Mouse (Mus musculus): ENCODE results near the gene Nkx1-1. TPM values are rescaled to one million over a fixed set of nuclear protein-coding genes. Genes with fewer than 3 reads are reported as not detected.
A peak's percentile ranks its signal among the peaks of the same experiment; 100 is the strongest.

The Nkx1-1 gene
- polyA plus RNA-seq, 1 experiment = not detected

DNA sequence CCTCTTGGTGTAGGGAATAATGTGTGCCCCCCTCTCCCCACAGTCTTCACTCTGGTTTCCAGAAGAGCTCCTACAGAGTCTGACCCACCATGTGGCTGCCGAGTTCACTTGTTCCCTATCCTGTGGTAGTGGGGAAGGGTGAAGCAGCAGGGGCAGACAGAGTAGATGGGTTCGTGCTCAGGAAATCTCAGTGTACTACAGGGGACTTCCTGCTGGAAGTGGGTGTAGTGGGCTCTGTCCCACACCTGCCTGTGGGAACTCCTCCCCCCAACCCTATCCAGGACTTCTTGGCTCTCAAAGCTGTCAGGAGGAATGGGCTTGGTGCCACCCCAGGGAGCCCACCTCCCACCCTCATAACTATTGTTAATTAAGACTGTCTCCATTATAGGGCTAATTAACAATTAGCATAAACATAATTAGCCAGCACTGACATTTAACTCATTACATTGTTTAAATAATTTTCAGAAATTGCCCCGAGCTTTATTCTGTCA, 24.4 kb upstream of the Nkx1-1 start:
- 56% methylated on average over 3 of the region's 3 CpGs for WGBS
- no peak for DNase-seq (ENCODE audit: low read depth in 1 of 2, low spot score in 2 of 2)
- TF ChIP-seq POLR2A (IDR thresholded peaks at IDR 0.05; ENCODE audit: low read depth, low read length) = no peak
- no peak for TF ChIP-seq CTCF (IDR thresholded peaks at IDR 0.05; ENCODE audit: extremely low read depth, insufficient read depth, insufficient read length, insufficient replicate concordance)
- no peaks in the 10 kb centered on the region for H3K27me3 ChIP-seq (ENCODE audit: control insufficient read depth, insufficient read depth, low read length)
- no peak overlapping the region for H3K27ac ChIP-seq (ENCODE audit: insufficient read depth, low read length)
- no peaks in the 10 kb centered on the region for H3K36me3 ChIP-seq (ENCODE audit: control insufficient read depth, insufficient read depth, low read length)
- H3K4me1 ChIP-seq (ENCODE audit: control insufficient read depth, insufficient read depth, insufficient read length) = peaks cover 5% of the 10 kb centered on the region; the same call in 1 of the 2 replicates
- H3K4me3 ChIP-seq (ENCODE audit: extremely low read depth, insufficient read depth, insufficient read length) = no peak overlapping the region

DNA sequence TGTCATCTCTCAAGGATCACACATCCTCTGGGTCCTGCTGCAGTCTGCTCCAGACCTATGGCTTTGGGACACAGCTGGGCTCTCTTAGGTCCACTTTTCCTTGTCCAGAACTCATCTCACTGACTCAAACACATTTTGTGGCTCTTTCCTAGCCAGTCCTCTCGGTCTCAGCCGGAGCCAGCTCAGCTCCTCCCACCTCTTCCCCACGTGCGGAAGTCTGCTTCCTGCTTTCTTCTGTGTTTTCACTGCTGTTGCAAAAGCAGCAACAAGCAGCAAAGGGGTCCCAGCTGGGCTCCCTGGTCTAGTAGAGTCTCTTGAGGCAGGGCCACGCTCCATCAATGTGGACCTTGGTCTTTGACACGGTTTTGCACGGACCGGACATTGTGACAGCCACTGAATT, 22.0 kb upstream of the Nkx1-1 start:
- 12% methylated on average over 8 of the region's 8 CpGs for WGBS
- peaks cover 5% of the 10 kb centered on the region; the same call in 1 of the 2 replicates for H3K4me1 ChIP-seq (ENCODE audit: control insufficient read depth, insufficient read depth, insufficient read length)
- H3K36me3 ChIP-seq (ENCODE audit: control insufficient read depth, insufficient read depth, low read length) = no peaks in the 10 kb centered on the region
- H3K4me3 ChIP-seq (ENCODE audit: extremely low read depth, insufficient read depth, insufficient read length) = no peak overlapping the region
- TF ChIP-seq CTCF (IDR thresholded peaks at IDR 0.05; ENCODE audit: extremely low read depth, insufficient read depth, insufficient read length, insufficient replicate concordance) = no peak
- TF ChIP-seq POLR2A (IDR thresholded peaks at IDR 0.05; ENCODE audit: low read depth, low read length) = no peak
- H3K27me3 ChIP-seq (ENCODE audit: control insufficient read depth, insufficient read depth, low read length) = no peaks in the 10 kb centered on the region
- no peak overlapping the region for H3K27ac ChIP-seq (ENCODE audit: insufficient read depth, low read length)
- no peak for DNase-seq (ENCODE audit: low read depth in 1 of 2, low spot score in 2 of 2)

DNA sequence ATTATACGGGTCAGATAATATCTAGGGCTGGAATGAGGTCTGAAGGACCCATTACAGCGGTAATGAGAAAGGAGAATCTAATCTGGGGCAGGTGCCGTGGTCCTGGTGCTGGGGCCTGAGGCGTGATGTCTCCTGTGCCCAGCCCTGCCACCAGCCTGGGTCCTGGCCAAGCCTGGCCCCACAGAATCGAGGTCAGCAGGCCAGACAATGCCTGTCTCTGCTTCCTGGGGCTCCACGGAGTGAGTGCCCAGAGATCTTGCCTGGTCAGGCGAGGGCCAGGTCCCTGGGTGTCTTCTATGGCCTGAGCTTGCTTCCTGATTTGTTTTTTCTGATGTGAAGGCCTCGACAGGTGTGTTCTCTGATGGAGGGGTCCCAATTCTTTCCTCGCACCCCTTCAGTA, 10.0 kb upstream of the Nkx1-1 start:
- WGBS = 52% methylated on average over 9 of the region's 9 CpGs
- Histone ChIP-seq H3K4me1 (ENCODE audit: control insufficient read depth, insufficient read depth, insufficient read length) (peaks cover 3% of the 10 kb centered on the region; the same call in 1 of the 2 replicates), H3K4me3 (ENCODE audit: extremely low read depth, insufficient read depth, insufficient read length) (no peak overlapping the region), H3K36me3 (ENCODE audit: control insufficient read depth, insufficient read depth, low read length) (no peaks in the 10 kb centered on the region), H3K27me3 (ENCODE audit: control insufficient read depth, insufficient read depth, low read length) (peaks cover 3% of the 10 kb centered on the region), H3K27ac (ENCODE audit: insufficient read depth, low read length) (no peak overlapping the region)
- no peak for DNase-seq (ENCODE audit: low read depth in 1 of 2, low spot score in 2 of 2)
- TF ChIP-seq CTCF (IDR thresholded peaks at IDR 0.05; ENCODE audit: extremely low read depth, insufficient read depth, insufficient read length, insufficient replicate concordance) (no peak), POLR2A (IDR thresholded peaks at IDR 0.05; ENCODE audit: low read depth, low read length) (no peak)

DNA sequence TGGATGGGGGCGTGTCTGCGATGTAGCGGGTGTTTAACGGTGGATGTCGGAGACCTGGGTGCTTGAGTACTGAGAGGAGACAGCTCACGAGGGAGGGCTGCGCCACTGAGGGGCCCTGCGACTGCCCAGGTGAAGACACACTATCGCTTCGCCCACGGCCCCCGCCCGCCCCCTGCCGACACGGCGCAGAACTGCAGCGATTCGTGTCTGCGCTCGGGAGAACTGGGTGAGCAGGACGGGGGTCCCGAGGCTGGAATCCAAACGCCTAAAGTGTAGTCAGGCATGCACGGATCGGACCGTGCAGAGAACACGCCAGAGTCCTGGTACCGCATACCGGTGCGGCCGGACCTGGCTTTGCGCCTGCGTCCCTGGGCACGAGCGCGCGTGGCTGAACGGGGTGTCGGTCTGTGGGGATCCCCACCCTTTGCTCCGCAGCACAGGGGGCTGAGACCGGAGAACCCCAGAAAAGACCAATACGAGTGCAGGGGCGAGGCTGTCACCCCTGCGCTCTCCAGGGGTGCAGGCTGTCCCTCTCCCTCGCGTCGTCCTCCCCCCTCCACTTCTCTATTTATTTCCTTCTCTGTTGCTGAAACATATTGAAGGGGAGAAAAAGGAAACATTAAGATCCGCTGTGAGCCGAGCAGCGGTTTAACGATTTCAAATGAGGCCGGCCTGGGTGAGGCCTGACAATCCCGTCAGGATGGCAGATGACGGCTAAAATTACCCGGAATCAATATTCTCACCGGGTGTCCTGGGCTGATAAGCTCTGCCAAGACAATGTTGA, 9.3 kb upstream of the Nkx1-1 start:
- TF ChIP-seq CTCF (IDR thresholded peaks at IDR 0.05; ENCODE audit: extremely low read depth, insufficient read depth, insufficient read length, insufficient replicate concordance) = peak; percentile 81
- TF ChIP-seq POLR2A (IDR thresholded peaks at IDR 0.05; ENCODE audit: low read depth, low read length) = no peak
- Histone ChIP-seq H3K36me3 (ENCODE audit: control insufficient read depth, insufficient read depth, low read length) (no peaks in the 10 kb centered on the region), H3K4me3 (ENCODE audit: extremely low read depth, insufficient read depth, insufficient read length) (peak overlapping the region; percentile 12; the same call in 1 of the 2 replicates), H3K27ac (ENCODE audit: insufficient read depth, low read length) (no peak overlapping the region), H3K4me1 (ENCODE audit: control insufficient read depth, insufficient read depth, insufficient read length) (peaks cover 3% of the 10 kb centered on the region; the same call in 1 of the 2 replicates), H3K27me3 (ENCODE audit: control insufficient read depth, insufficient read depth, low read length) (peaks cover 3% of the 10 kb centered on the region)
- WGBS = 2% methylated on average over 56 of the region's 56 CpGs
- peak in 1 of 2 experiments; percentile 39 for DNase-seq (ENCODE audit: low read depth in 1 of 2, low spot score in 2 of 2)

DNA sequence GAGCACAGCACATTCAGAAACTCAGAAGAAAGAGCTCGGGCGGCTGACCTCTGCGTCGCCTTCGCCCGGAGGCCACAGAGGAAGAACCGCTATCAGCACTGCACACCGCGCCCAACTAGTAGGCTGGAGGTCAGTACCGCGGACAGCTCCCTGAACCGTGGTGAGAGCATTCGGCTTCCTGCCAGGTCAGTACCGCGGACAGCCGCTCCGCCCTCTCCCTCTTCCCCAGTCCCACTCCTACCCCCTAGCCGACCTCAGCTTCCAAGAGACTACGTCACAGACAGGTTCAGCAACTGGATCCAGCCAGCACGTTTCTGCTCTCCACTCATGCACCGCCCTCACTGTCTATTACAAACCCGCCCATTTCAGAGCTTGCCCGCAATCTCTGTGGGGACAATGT, 4.4 kb upstream of the Nkx1-1 start:
- peak; percentile 19 to 64 for DNase-seq (ENCODE audit: low read depth in 1 of 2, low spot score in 2 of 2)
- 5% methylated on average over 23 of the region's 23 CpGs for WGBS
- Histone ChIP-seq H3K36me3 (ENCODE audit: control insufficient read depth, insufficient read depth, low read length) (no peaks in the 10 kb centered on the region), H3K27me3 (ENCODE audit: control insufficient read depth, insufficient read depth, low read length) (peaks cover 20% of the 10 kb centered on the region), H3K4me1 (ENCODE audit: control insufficient read depth, insufficient read depth, insufficient read length) (peaks cover 12% of the 10 kb centered on the region), H3K27ac (ENCODE audit: insufficient read depth, low read length) (no peak overlapping the region), H3K4me3 (ENCODE audit: extremely low read depth, insufficient read depth, insufficient read length) (no peak overlapping the region)
- TF ChIP-seq CTCF (IDR thresholded peaks at IDR 0.05; ENCODE audit: extremely low read depth, insufficient read depth, insufficient read length, insufficient replicate concordance) = peak; percentile 3; the same call in 1 of the 2 replicates
- no peak for TF ChIP-seq POLR2A (IDR thresholded peaks at IDR 0.05; ENCODE audit: low read depth, low read length)

DNA sequence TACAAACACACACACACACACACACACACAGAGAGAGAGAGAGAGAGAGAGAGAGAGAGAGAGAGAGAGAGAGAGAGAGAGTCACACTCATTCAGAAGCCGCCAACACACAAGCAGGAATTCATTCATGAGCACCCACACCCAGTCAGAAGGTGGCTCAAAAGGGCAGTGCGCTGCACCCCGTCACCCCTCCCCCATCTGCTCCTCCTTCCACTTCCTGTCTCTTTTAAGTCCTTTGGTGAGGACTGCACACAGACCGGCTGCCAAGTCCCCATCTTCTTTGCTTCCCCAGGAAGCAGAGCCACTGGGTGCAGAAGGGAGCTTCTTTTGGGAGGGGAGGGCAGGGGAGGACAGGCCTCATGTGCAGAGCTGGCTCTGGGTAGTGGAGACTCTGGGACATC, 2.2 kb upstream of the Nkx1-1 start:
- Histone ChIP-seq H3K4me1 (ENCODE audit: control insufficient read depth, insufficient read depth, insufficient read length) (peaks cover 12% of the 10 kb centered on the region), H3K27me3 (ENCODE audit: control insufficient read depth, insufficient read depth, low read length) (peaks cover 34% of the 10 kb centered on the region), H3K4me3 (ENCODE audit: extremely low read depth, insufficient read depth, insufficient read length) (no peak overlapping the region), H3K36me3 (ENCODE audit: control insufficient read depth, insufficient read depth, low read length) (no peaks in the 10 kb centered on the region), H3K27ac (ENCODE audit: insufficient read depth, low read length) (no peak overlapping the region)
- WGBS = 5% methylated on average over 4 of the region's 4 CpGs
- DNase-seq (ENCODE audit: low read depth in 1 of 2, low spot score in 2 of 2) = no peak
- no peak for TF ChIP-seq CTCF (IDR thresholded peaks at IDR 0.05; ENCODE audit: extremely low read depth, insufficient read depth, insufficient read length, insufficient replicate concordance)

DNA sequence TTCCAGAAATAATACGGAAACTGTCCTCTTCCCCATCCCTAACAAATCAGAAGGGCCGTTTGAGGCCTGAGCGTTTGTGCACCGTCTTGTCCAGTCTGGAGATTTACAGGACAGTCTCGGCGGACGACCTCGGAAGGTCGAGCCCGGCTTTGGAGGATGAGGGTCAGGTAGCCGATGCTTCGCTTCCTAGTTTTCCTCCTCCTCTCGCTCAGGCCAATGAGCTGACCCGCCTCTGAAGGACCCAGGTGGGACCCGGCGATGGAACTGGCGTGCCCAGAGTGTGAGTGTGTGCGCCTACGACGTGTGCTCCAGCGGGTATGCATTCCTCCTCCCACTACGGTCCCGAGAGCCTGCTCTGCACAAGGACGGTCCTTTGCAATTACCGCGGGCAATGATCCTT, 1.4 kb upstream of the Nkx1-1 start:
- Histone ChIP-seq H3K4me3 (ENCODE audit: extremely low read depth, insufficient read depth, insufficient read length) (no peak overlapping the region), H3K27me3 (ENCODE audit: control insufficient read depth, insufficient read depth, low read length) (peaks cover 41% of the 10 kb centered on the region), H3K4me1 (ENCODE audit: control insufficient read depth, insufficient read depth, insufficient read length) (peaks cover 12% of the 10 kb centered on the region), H3K27ac (ENCODE audit: insufficient read depth, low read length) (no peak overlapping the region), H3K36me3 (ENCODE audit: control insufficient read depth, insufficient read depth, low read length) (no peaks in the 10 kb centered on the region)
- WGBS = 9% methylated on average over 26 of the region's 26 CpGs
- TF ChIP-seq POLR2A (IDR thresholded peaks at IDR 0.05; ENCODE audit: low read depth, low read length) = no peak
- TF ChIP-seq CTCF (IDR thresholded peaks at IDR 0.05; ENCODE audit: extremely low read depth, insufficient read depth, insufficient read length, insufficient replicate concordance) = no peak
- DNase-seq (ENCODE audit: low read depth in 1 of 2, low spot score in 2 of 2) = no peak

Measured in spleen, adult 2 months (tissue).